Mouse (Mus musculus): ENCODE data around the gene Tmc5.

The Tmc5 gene

DNA sequence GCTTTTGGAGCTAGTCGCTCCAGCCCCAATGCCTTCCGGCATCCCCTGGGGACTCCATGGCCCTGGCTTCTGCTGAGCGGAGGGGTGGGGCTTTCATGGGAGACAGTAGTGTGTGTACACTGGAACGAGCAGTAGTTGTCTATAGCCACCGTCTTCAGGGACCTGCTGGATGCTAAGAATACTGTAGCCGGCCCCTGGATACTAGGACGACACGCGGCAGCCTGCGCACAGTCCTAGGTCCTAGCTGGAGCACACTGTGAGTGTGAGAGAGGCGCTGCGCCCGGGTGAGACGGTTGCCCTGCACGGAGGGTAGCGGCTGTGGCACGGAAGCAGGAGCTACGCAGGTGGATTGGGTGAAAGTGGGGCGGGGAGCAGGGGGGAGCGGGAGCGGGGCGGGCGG lies at the start of gene Tmc5:
Tmc5 (plus strand) TSS at position 97 of the 400 bp plus-strand sequence.
- in situ Hi-C loops (cut with MboI, MseI): no loop called here

DNA sequence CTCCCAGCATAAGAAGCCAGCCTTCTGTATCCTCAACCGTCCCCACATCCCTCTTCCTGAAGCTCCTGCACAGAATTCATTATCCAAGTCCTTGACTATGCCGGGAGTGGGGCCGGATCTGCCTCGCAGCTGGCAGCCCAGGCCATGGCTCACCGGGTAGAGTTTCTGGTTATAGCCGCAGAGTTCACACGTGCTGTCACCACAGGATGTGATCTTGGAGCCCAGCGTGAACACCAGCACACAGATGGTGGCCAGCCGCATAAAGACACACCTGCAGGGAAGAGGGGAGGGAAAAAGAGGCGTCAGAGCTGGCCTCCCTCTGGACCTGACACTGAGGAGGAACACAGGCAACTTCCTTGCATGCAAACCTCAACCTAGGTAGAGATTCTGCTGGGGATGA lies 49.6 kb upstream of the Tmc5 start:
- in situ Hi-C loops (cut with MboI, MseI): no loop called here

- in situ Hi-C loops (cut with MboI, MseI): no loop called here
Observed at GRCm38 (mm10) chr7:118553881-118554280, 43.2 kb upstream of the Tmc5 start.

GRCm38 (mm10) chr7:118554290-118554689 lies 42.8 kb upstream of the Tmc5 start:
- in situ Hi-C loops (cut with MboI, MseI): no loop called here

DNA sequence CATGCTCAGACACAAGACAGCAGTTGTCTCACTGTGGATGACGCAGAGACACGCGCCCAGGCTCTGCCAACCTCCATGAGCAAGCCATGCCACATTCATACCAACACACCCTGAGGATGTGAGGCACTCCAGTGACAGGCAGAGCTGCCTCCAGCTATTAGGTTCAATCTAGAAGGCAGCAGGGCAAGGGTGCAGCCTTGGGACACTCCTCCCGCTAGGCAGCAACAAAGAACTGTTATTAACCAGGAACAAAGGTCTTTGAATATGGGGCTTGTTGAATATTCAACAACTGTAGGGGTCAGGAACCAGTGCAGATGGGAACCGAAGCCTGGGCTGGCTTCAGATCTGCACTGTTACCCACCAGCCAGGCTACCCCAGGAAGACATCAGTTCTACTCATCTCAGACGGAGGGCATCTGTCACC lies 28.0 kb upstream of the Tmc5 start:
- in situ Hi-C loops (cut with MboI, MseI): no loop called here

DNA sequence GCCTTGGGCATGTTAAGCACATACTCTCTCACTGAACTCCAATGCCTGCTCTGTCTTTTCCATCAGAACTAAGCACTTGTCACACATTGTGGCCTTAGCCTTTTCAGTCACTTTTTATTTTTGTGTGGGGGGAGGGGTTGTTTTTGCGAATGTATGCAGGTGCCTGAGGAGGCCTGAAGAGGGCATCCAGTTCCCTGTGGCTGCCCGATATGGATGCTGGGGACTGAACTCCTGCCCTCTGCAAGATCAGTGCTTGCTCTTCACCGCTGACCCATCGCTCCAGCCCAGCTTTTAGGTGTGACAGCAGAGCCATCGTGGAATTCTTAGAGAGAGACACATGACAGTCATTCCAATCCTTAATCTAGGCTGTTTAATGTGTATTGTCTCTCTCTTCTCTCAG lies 25.7 kb upstream of the Tmc5 start:
- in situ Hi-C loops (cut with MboI, MseI): no loop called here

DNA sequence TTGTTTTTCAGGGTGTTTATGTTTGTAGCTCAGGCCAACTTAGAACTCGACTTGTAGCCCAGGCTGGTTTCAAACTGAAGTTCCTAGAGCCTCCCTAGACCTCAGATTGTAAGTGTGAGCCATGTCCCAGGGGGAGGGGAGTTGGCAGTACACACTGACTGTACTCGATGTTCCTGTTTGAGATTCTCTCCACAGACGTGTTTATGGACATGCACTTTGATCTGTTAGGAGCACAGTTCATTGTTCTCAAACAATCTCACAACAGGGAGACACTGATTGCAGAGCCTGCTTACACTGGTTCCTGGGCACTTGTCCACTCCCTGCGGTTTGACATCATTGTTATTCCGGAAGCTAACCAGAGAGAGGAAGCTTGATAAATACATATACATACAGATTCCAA lies 25.1 kb upstream of the Tmc5 start:
- in situ Hi-C loops (cut with MboI, MseI): no loop called here

GRCm38 (mm10) chr7:118578269-118578668 lies 18.8 kb upstream of the Tmc5 start:
- in situ Hi-C loops (cut with MboI, MseI): no loop called here

DNA sequence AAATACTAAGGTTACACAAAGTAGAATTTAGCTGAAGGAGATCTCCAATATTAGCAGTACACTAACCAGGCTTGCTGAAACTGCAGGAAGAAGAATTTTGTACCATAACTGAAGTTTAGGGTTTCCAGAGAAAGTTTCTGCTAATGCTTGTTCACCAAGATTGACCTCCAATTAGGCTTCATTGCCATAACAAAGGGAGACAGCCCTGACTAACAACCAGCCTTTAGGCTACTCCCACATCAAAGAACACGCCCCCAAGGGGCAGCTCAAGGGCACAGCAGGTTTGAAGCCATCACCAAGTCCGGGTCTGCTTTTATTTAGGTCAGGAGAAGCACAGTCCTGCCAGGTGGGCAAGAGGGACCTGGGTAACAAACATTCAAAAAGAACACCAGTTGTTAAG lies 17.2 kb upstream of the Tmc5 start:
- in situ Hi-C loops (cut with MboI, MseI): no loop called here

DNA sequence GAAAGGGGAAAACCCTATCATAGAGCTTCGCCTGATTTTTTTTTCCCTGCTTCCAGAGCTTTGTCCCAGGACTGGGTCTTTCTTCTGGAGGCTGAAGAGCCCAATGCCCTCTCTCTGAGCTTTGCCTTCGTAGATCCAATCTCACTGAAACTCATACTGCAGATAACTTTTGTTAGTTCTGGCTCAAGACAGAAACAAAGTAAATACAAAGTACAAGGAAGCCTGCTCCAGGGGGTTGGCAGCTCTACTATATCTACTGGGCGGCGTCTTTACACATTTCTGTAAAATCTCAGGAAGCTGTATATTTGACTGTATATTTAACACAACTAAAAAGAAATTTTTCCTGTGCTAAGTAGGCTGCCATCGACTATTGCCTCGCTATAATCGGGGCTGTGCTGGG lies 13.3 kb upstream of the Tmc5 start:
- in situ Hi-C loops (cut with MboI, MseI): no loop called here

GRCm38 (mm10) chr7:118584257-118584907 lies 12.7 kb upstream of the Tmc5 start, which contains the start of gene Tmc7:
Tmc7 (minus strand) TSS chr7:118584736.
- in situ Hi-C loops (cut with MboI, MseI): no loop called here

- in situ Hi-C loops (cut with MboI, MseI): no loop called here
Observed at GRCm38 (mm10) chr7:118584926-118585325, 12.2 kb upstream of the Tmc5 start.

- in situ Hi-C loops (cut with MboI, MseI): no loop called here
Observed at GRCm38 (mm10) chr7:118585856-118586255, 11.2 kb upstream of the Tmc5 start.

GRCm38 (mm10) chr7:118590726-118591305 lies 6.3 kb upstream of the Tmc5 start:
- in situ Hi-C loops (cut with MboI, MseI): no loop called here

GRCm38 (mm10) chr7:118592146-118592545 lies 5.0 kb upstream of the Tmc5 start:
- in situ Hi-C loops (cut with MboI, MseI): no loop called here

DNA sequence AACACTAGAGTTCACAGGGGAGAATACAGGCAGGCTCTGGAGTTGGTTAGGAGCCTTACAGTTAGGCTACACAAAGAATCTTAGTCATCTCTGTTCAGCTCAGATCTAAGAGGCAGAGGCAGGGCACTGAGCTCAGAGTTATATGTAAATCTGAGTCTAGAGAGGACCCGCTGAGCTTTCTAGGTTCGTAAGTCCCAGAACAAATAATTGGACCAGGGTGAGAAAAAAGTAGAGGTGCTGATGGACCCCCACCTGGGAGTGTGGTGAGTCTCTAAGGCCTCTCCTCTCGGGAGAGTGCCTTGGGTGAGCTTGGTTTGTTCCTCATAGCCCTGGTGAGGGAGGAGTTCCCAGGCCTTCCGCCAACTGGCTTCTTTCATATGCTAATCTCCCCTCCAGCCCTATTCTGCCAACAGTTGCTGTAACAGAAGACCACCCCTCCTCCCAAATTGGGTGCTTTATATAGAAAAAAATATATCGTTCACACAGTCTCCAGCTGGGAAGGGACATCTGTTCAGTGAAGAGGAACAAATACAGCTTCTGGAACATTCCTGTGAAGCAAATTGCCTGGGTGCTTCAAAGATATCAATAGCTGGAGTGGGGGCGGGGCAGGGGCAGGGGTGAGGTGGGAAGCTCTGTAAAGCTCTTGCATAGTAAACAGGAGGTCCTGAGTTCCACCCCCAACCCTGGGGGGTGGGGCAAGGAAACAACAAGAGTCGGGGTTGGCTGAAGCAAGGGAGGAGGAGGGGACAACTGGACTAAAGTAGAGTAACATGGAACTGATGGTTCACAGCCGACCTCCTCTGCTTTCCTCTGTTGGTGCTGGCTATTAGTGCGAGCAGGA lies 3.3 kb upstream of the Tmc5 start:
- in situ Hi-C loops (cut with MboI, MseI): no loop called here

- in situ Hi-C loops (cut with MboI, MseI): no loop called here
Observed at GRCm38 (mm10) chr7:118594611-118595010, 2.5 kb upstream of the Tmc5 start.

DNA sequence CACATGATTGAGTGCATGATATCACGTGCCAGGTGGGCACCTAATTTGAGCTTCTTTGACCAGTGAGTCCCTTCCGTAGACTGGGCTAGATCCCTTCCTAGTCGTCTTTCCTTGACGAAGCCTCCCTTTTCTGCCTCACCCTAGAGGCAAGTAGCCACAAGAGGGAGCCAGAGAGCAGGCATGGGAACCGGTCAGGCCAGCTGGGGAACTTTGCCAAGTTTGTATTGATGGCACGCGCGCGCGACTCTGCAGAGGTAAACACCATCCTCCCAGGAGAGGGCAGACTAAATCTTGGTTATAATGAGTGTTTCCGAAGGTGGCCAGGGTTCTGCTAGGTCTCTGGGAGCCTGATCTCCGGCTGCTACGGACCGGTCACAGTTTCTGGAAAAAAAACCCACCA lies 1.9 kb upstream of the Tmc5 start:
- in situ Hi-C loops (cut with MboI, MseI): no loop called here

DNA sequence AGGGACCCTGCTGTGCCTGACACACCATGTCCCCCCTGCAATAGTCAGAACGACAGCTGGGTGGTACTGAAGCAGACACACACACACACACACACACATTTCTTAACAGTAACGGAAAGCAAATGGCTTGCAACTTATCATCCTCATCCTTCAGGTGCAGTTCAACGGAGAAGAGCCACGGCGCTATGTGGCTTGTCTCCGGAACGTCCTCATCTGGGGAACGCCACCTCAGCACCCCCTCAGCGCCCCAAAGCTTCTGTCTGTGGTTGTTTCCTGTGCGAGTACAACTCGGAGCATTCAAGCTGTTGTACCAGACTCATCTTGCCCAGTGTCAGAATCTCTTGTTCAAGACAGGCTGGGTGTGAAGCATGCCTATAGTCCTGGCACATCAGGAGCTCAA lies 826 bp upstream of the Tmc5 start:
- in situ Hi-C loops (cut with MboI, MseI): no loop called here

GRCm38 (mm10) chr7:118599954-118600631 lies 3.0 kb downstream of the Tmc5 start:
- in situ Hi-C loops (cut with MboI, MseI): loop anchor here (10.0 kb wide), 1 partner anchor 1055 kb away; no protein-coding TSS in a partner anchor

- in situ Hi-C loops (cut with MboI, MseI): loop anchor here (10.0 kb wide), 1 partner anchor 1050 kb away; no protein-coding TSS in a partner anchor
Observed at GRCm38 (mm10) chr7:118604842-118605241, 7.7 kb downstream of the Tmc5 start.

DNA sequence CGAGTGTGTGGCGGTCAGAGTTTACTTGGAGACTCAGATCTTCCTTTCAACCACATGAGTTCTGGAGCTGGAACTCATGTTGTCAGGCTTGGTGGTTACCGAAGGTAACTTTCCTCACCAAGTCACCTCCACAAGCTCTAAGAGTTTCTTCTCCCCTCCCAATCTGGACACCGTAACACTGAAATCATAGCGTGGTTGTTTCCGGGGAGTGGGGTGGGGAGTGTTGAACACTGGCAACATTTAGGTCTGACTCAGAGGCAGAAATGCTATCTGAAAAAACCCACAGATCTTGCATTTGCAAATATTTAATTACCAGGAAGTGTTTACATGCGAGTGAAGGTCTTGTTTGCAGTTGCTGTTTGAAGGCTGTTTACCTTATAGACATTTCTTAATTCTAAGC lies 12.7 kb downstream of the Tmc5 start:
- in situ Hi-C loops (cut with MboI, MseI): loop anchor here (10.0 kb wide), 1 partner anchor 1045 kb away; no protein-coding TSS in a partner anchor

All from T-helper 1 cell (primary cell).